Mouse (Mus musculus) adrenal gland, postnatal 10 days (tissue): ENCODE data around the gene Aifm1. TPM values are rescaled to one million over a fixed set of nuclear protein-coding genes. Genes with fewer than 3 reads are reported as not detected.
"Not testable (repeated sequence)": the region's sequence is repeated elsewhere in the genome, so short reads cannot be mapped to it uniquely, and the experiment has no call there.

Experiments
- DNase-seq: peaks from one replicate; pipeline ENCODE4 v3.0.0; 2021; ENCODE audit warnings: mixed read lengths
- total RNA-seq, 2 experiments: library from RNA; stranded (reverse); gene quantifications; 2 replicates each; pipeline ENCODE4 v1.2.3; 2021

Gene Aifm1
- total RNA-seq, 2 experiments from 2014 or later = 170 to 174 TPM

- DNase-seq = no peak
Measured at GRCm38 (mm10) chrX:48460496-48460895, 52.9 kb downstream of the Aifm1 start.

GRCm38 (mm10) chrX:48456956-48457355 lies 56.4 kb downstream of the Aifm1 start:
- DNase-seq = no peak

GRCm38 (mm10) chrX:48455018-48455417 lies 58.3 kb downstream of the Aifm1 start:
- peak; percentile 43 for DNase-seq

- no peak for DNase-seq
Measured at GRCm38 (mm10) chrX:48454495-48454878, 58.9 kb downstream of the Aifm1 start.

- peak; percentile 82 for DNase-seq
Measured at GRCm38 (mm10) chrX:48453736-48454494, 59.4 kb downstream of the Aifm1 start.

GRCm38 (mm10) chrX:48452931-48453673 lies 60.3 kb downstream of the Aifm1 start:
- DNase-seq = peak; percentile 53

- no peak for DNase-seq
Measured at GRCm38 (mm10) chrX:48452231-48452890, 61.0 kb downstream of the Aifm1 start.

GRCm38 (mm10) chrX:48449646-48450045 lies 63.7 kb downstream of the Aifm1 start:
- DNase-seq = peak; percentile 39

GRCm38 (mm10) chrX:48444677-48445076 lies 68.7 kb downstream of the Aifm1 start:
- DNase-seq = no peak

- no peak for DNase-seq
Measured at GRCm38 (mm10) chrX:48441954-48442353, 71.4 kb downstream of the Aifm1 start.

- DNase-seq = no peak
Measured at GRCm38 (mm10) chrX:48441548-48441947, 71.8 kb downstream of the Aifm1 start.

GRCm38 (mm10) chrX:48439036-48439435 lies 74.3 kb downstream of the Aifm1 start:
- no peak for DNase-seq

GRCm38 (mm10) chrX:48436082-48436481 lies 77.3 kb downstream of the Aifm1 start:
- not testable (repeated sequence) for DNase-seq

GRCm38 (mm10) chrX:48435477-48435900 lies 77.9 kb downstream of the Aifm1 start:
- DNase-seq = peak; percentile 23

GRCm38 (mm10) chrX:48434251-48434650 lies 79.1 kb downstream of the Aifm1 start:
- DNase-seq = no peak

- no peak for DNase-seq
Measured at GRCm38 (mm10) chrX:48433527-48433899, 79.8 kb downstream of the Aifm1 start.

- DNase-seq = no peak
Measured at GRCm38 (mm10) chrX:48432599-48433526, 80.5 kb downstream of the Aifm1 start.

- DNase-seq = no peak
Measured at GRCm38 (mm10) chrX:48429538-48429937, 83.8 kb downstream of the Aifm1 start.

GRCm38 (mm10) chrX:48429100-48429499 lies 84.3 kb downstream of the Aifm1 start:
- no peak for DNase-seq

- no peak for DNase-seq
Measured at GRCm38 (mm10) chrX:48428642-48429041, 84.7 kb downstream of the Aifm1 start.

GRCm38 (mm10) chrX:48428241-48428640 lies 85.1 kb downstream of the Aifm1 start:
- DNase-seq = no peak

- DNase-seq = no peak
Measured at GRCm38 (mm10) chrX:48425280-48425679, 88.1 kb downstream of the Aifm1 start.
